Mouse (Mus musculus) right cerebral cortex, postnatal 14 days (tissue): ENCODE data around the gene Acp1.

Source experiments
- DNase-seq: peaks from one replicate; pipeline ENCODE4 v3.0.0; 2022

Gene Acp1

DNA sequence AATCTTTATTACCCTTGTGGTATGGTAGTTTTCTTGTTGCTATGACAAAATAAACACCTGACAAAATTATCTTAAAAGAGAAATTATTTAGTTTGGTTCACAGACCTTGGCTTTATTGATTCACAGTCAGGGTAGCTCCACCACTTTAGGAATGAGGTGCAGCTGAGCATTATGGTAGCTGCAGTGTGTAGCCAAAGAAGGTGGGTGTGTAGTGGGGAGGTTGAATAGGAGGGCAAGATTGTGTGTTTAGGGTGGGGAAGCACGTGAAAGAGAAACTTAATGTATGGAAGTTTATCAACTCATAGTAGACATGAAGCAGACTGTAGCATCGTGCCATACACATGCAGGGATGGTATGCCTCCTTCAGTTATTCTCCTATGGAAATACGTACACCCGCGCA, 55.2 kb downstream of the Acp1 start:
- DNase-seq = no peak

DNA sequence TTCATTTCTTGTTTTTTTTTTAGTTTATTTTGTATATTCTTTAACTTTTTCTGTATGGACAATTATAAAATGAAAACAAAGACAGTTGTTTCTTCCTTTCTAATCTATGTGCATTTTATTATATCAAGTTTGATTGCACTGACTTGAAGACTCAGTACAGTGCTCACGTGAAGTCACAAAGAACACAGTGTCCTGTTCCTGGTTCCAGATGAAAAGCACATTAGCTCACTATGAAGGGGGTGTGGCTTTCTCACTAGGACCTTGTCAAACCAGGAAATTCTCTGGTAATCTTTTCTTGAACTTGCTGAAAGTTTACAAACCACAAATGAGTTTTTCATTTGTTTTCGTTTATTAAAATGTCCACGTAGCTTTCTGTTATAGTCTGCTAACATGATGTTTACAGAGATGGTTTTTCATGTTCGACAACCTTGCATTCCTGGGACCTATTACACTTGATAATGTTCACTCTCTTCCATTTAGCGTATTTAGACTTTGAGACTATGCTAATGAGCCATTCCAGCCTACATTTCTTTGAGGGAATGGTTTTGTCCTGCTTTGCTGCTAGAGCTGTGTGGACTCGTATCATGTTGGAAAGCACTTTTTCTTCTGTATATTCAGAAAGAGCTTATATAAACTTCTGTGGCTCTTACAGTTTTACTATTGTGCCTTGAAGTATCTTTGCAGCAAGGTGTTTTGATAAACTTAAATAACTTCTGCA, 55.8 kb downstream of the Acp1 start:
- no peak for DNase-seq

DNA sequence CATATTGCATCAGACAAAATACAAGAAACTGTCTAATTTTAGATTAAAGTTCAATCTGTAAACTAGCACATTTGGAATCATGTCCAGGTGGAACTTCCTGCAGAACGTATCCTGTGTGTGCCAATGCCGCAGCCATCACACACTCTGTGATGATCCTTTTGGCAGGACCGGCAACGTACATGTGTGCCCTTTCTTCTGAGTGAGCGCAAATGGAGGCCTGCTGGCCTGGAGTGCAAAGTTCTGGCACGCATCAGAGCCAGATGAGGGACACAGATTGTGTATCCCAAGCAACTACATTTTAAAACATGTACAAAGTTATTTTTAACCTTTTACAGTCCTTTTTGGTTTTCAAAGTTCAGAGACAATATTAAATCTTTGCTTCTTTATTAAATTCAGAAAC, 59.5 kb downstream of the Acp1 start:
- DNase-seq = no peak

DNA sequence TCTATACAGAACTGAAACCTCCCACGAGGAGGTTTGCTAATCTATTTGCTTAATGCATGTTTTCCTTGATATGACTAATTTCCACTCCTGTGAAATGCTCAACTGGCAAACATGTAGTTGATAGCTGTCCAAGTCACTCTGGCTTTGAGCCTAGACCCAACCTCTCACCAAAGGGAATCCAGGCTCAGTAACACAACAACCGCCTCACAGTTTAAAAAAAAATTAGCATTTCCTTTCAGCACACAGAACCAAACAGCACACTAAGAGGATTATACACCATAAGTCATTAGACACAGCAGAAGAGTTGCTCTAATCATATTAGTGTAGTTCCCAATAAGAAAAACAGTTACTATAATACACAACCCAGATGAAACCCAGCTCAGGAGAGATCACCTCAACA, 60.5 kb downstream of the Acp1 start:
- DNase-seq = no peak

- DNase-seq = no peak
Observed at GRCm38 (mm10) chr12:30848521-30848920, 62.9 kb downstream of the Acp1 start.
